Mouse (Mus musculus): ENCODE measurements around the gene Enoph1. TPM values are rescaled to one million over a fixed set of nuclear protein-coding genes. Genes with fewer than 3 reads are reported as not detected.

Gene Enoph1
- 10.1 and 10.4 TPM in 2 replicates for polyA plus RNA-seq (2012; rRNA removed)

DNA sequence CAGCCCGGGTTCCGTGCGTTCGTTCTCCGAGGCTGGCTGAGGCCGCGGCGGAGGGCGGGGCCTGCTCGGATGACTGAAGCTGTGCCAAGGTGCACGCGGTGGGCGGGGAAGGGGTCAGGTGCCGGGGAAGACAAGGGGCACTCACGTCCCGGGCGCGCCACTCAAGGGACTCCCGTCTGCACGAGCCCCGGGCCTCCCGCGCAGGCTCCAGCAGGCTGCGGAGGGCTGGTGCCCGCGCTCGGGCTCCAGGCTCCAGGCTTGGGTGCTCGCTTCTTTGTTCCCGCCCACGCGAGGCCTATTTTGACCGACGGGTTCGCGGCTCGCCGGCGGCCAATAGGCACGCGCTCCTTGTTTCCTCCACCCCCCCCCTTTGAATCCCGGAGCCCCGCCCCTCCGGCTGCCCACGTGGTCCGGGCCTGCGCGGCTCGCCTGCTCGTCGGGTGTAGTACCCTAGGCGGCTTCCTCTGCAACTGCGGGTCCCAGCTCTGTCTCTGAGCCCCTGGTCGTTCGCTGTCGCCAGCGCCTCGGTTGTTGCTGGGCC is at the start of gene Enoph1, which contains the start of gene Hnrnpdl:
Enoph1 (plus strand) TSS at position 384 of the 541 bp plus-strand sequence.
Hnrnpdl (minus strand) TSS at position 63 of the 541 bp plus-strand sequence.

Other genes starting within 250 kb of the Enoph1 start
- gene Vamp9, start 133.7 kb upstream of the Enoph1 start, polyA plus RNA-seq (2012; rRNA removed): not detected in 2 replicates
- gene Hnrnpd, start 61.0 kb upstream of the Enoph1 start, polyA plus RNA-seq (2012; rRNA removed): 105 and 107 TPM in 2 replicates
- gene 4930524J08Rik, start 60.9 kb upstream of the Enoph1 start, polyA plus RNA-seq (2012; rRNA removed): 1.1 TPM in 2 replicates
- 87.0 and 101 TPM in 2 replicates for gene Hnrnpdl, start 321 bp upstream of the Enoph1 start, polyA plus RNA-seq (2012; rRNA removed)
- gene Tmem150c, start 119.8 kb downstream of the Enoph1 start, polyA plus RNA-seq (2012; rRNA removed): 0.82 and 1.1 TPM in 2 replicates